Mouse (Mus musculus) embryonic facial prominence, embryonic 15.5 days (tissue): ENCODE measurements around the gene Tmf1. TPM values are rescaled to one million over a fixed set of nuclear protein-coding genes. Genes with fewer than 3 reads are reported as not detected.

Source experiments
- ATAC-seq: fragments of 200-750 bp; cut with Nextera tagmentation; 2 replicates; pipeline ENCODE4 v1.8.0; 2017; ENCODE audit warnings: low read depth, moderate TSS enrichment; ENCODE audit not compliant: insufficient number of reproducible peaks, low FRiP score, low TSS enrichment
- H3K27ac ChIP-seq: fragments of 300-500 bp; sonication (generic); replicated peaks from 2 replicates; pipeline ENCODE4 v1.5.1; 2015; ENCODE audit warnings: mild to moderate bottlenecking, inconsistent platforms
- H3K27me3 ChIP-seq: fragments of 300-500 bp; sonication (generic); 2 replicates; pipeline ENCODE4 v1.6.1; 2015; ENCODE audit warnings: inconsistent platforms
- H3K36me3 ChIP-seq: fragments of 300-500 bp; sonication (generic); 2 replicates; pipeline ENCODE4 v1.6.1; 2015; ENCODE audit warnings: mild to moderate bottlenecking, inconsistent platforms
- H3K4me1 ChIP-seq: fragments of 300-500 bp; sonication (generic); 2 replicates; pipeline ENCODE4 v1.6.1; 2015; ENCODE audit warnings: inconsistent platforms
- H3K4me2 ChIP-seq: fragments of 300-500 bp; sonication (generic); replicated peaks from 2 replicates; pipeline ENCODE4 v1.6.1; 2015; ENCODE audit warnings: mild to moderate bottlenecking, inconsistent platforms
- H3K4me3 ChIP-seq: fragments of 300-500 bp; sonication (generic); replicated peaks from 2 replicates; pipeline ENCODE4 v1.5.1; 2015; ENCODE audit warnings: mild to moderate bottlenecking, inconsistent platforms
- H3K9ac ChIP-seq: fragments of 300-500 bp; sonication (generic); 2 replicates; pipeline ENCODE4 v1.6.1; 2015; ENCODE audit warnings: inconsistent platforms
- H3K9me3 ChIP-seq: fragments of 300-500 bp; sonication (generic); replicated peaks from 2 replicates; pipeline ENCODE4 v1.6.1; 2016; ENCODE audit warnings: inconsistent platforms
- WGBS: fragments of 180-500 bp; shearing (Covaris S2); methylation state at CpG from one replicate; pipeline ENCODE4 v1.1.7; 2015; 5-methylcytosine and 5-hydroxymethylcytosine counted together
- polyA plus RNA-seq: library from polyadenylated mRNA; unstranded; fragments of >200 nt; fragmentation: Nextera tagmentation; extraction: Ambion mirVana; gene quantifications from 2 replicates; pipeline ENCODE4 v1.2.1, GENCODE M21; 2015

The Tmf1 gene
- polyA plus RNA-seq, 1 experiment from 2014 or later: 36.8 TPM

DNA sequence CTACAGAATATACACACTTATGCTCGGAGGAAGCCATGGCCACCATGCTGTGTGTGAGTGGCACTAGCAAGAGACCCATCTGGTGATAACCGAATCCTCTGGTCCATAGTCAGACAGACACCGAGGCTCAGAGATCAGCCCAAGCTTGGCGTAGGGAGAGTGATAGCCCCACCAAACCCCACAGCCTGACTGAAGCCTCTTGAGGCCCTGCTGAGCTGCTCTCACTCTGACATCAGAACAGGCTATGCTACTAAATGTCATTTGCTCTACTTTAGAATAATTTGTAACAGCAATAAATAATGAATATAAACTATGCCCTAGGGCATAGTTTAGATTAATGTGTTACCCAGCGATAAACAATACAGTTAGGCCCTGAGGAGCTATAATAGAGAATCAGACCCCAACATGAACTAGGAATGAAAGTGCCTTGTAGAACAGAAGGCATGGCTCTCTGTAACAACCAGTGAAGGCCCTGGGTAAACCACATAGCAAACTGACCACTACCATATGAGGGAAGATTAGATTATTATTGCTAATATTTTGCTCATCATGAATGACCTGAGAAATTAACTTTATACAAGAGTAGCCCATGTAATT lies 46.1 kb downstream of the Tmf1 start:
- no peak overlapping the region for H3K9ac ChIP-seq
- H3K27ac ChIP-seq: no peak overlapping the region
- H3K27me3 ChIP-seq: no peaks in the 10 kb centered on the region
- WGBS: 85% methylated on average over 5 of the region's 5 CpGs
- no peak overlapping the region for H3K4me3 ChIP-seq
- no peak overlapping the region for H3K4me2 ChIP-seq
- no peaks in the 10 kb centered on the region for H3K9me3 ChIP-seq
- no peaks in the 10 kb centered on the region for H3K4me1 ChIP-seq
- no peak for ATAC-seq
- peaks cover 8% of the 10 kb centered on the region for H3K36me3 ChIP-seq

- no peak for ATAC-seq
Observed at GRCm38 (mm10) chr6:97131808-97132207, 47.1 kb downstream of the Tmf1 start.

DNA sequence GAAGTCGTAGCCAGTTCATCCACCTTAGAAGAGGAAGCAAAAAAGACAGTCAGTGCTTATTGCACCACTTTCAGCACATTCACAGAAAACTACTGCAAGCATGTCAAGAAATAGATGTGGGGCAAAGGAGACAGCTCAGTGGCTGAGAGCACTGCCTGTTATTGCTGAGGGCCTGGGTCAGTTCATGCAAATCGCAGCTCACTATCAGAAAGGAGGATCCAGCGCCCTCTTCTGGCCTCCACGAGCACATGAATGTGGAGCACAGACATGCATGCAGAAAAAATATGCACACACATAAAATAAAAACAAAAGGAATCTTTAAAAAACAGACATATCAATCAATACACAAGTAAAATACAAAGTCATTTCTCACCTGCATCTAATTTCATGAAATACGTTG lies 47.9 kb downstream of the Tmf1 start:
- no peaks in the 10 kb centered on the region for H3K27me3 ChIP-seq
- 69% methylated on average over 5 of the region's 5 CpGs for WGBS

More at GRCm38 (mm10) chr6:97131808-97132207, 47.1 kb downstream of the Tmf1 start:
- WGBS: 58% methylated on average over 4 of the region's 4 CpGs
- H3K36me3 ChIP-seq: peaks cover 8% of the 10 kb centered on the region
- no peak overlapping the region for H3K4me3 ChIP-seq
- H3K27ac ChIP-seq: no peak overlapping the region
- H3K4me2 ChIP-seq: no peak overlapping the region
- no peak overlapping the region for H3K9ac ChIP-seq
- H3K27me3 ChIP-seq: no peaks in the 10 kb centered on the region
- H3K9me3 ChIP-seq: no peaks in the 10 kb centered on the region
- H3K4me1 ChIP-seq: no peaks in the 10 kb centered on the region

DNA sequence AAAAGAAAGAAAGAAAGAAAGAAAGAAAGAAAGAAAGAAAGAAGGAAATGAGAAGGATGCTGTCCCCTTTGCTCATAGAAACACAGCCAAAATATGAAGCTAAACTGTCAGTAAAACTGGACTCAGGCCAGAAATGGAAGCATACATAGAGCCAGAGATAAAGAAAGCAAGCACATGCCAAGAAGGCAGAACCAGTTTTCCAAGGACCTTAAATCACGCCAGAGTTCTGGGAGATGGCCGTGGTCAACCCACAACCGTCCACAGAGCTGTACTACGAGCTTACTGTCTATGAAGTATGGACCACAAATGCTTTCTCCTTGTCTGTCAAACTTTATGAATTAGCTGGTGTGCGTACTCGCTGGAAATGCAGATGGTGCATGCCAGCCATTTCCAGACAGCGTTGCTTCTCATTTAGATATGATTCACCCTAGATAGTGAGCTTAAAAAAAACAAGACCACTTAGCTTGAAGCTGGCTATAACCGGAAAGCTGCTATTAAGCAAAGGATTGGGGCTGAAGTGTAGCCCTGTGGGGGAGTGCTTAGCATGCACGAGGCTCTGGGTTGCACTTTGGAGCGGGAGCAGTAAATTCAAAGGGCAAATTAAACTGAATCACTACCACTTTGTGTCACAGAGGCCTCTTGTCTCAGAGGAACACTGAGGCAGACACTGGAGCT lies 54.4 kb downstream of the Tmf1 start:
- Histone ChIP-seq H3K9ac (no peak overlapping the region), H3K4me3 (no peak overlapping the region), H3K27ac (0 out of 2 replicates have a peak overlapping the region, but pooled peaks have one; percentile 22), H3K4me2 (no peak overlapping the region), H3K36me3 (peaks cover 11% of the 10 kb centered on the region), H3K4me1 (no peaks in the 10 kb centered on the region), H3K27me3 (no peaks in the 10 kb centered on the region), H3K9me3 (no peaks in the 10 kb centered on the region)
- ATAC-seq: no peak
- WGBS: 55% methylated on average over 10 of the region's 10 CpGs

More for the DNA sequence above, 47.9 kb downstream of the Tmf1 start:
- H3K4me2 ChIP-seq: no peak overlapping the region
- H3K9me3 ChIP-seq: no peaks in the 10 kb centered on the region
- H3K27ac ChIP-seq: no peak overlapping the region
- H3K4me1 ChIP-seq: no peaks in the 10 kb centered on the region
- ATAC-seq: no peak
- H3K4me3 ChIP-seq: no peak overlapping the region
- H3K36me3 ChIP-seq: peaks cover 8% of the 10 kb centered on the region
- no peak overlapping the region for H3K9ac ChIP-seq

GRCm38 (mm10) chr6:97120922-97121321 lies 58.0 kb downstream of the Tmf1 start:
- Histone ChIP-seq H3K9ac (no peak overlapping the region), H3K4me2 (no peak overlapping the region), H3K9me3 (no peaks in the 10 kb centered on the region), H3K27me3 (no peaks in the 10 kb centered on the region), H3K4me3 (no peak overlapping the region), H3K36me3 (peaks cover 11% of the 10 kb centered on the region), H3K27ac (no peak overlapping the region), H3K4me1 (no peaks in the 10 kb centered on the region)
- no peak for ATAC-seq
- WGBS: 64% methylated on average over 4 of the region's 4 CpGs

GRCm38 (mm10) chr6:97118327-97118726 lies 60.6 kb downstream of the Tmf1 start:
- Histone ChIP-seq H3K4me3 (no peak overlapping the region), H3K4me2 (no peak overlapping the region), H3K9me3 (no peaks in the 10 kb centered on the region), H3K9ac (no peak overlapping the region), H3K4me1 (no peaks in the 10 kb centered on the region), H3K27me3 (no peaks in the 10 kb centered on the region), H3K36me3 (peaks cover 12% of the 10 kb centered on the region; the same call in 1 of the 2 replicates), H3K27ac (peak overlapping the region; percentile 2; the same call in 1 of the 2 replicates)
- 24% methylated on average over 3 of the region's 3 CpGs for WGBS
- ATAC-seq: no peak

- H3K27ac ChIP-seq: no peak overlapping the region
- no peak overlapping the region for H3K9ac ChIP-seq
- no peak overlapping the region for H3K4me3 ChIP-seq
- peaks cover 21% of the 10 kb centered on the region; the same call in 1 of the 2 replicates for H3K36me3 ChIP-seq
- H3K4me2 ChIP-seq: no peak overlapping the region
- no peaks in the 10 kb centered on the region for H3K27me3 ChIP-seq
- no peaks in the 10 kb centered on the region for H3K9me3 ChIP-seq
- no peaks in the 10 kb centered on the region for H3K4me1 ChIP-seq
- no peak for ATAC-seq
- WGBS: 75% methylated on average over 5 of the region's 5 CpGs
Observed at GRCm38 (mm10) chr6:97116896-97117295, 62.0 kb downstream of the Tmf1 start.

DNA sequence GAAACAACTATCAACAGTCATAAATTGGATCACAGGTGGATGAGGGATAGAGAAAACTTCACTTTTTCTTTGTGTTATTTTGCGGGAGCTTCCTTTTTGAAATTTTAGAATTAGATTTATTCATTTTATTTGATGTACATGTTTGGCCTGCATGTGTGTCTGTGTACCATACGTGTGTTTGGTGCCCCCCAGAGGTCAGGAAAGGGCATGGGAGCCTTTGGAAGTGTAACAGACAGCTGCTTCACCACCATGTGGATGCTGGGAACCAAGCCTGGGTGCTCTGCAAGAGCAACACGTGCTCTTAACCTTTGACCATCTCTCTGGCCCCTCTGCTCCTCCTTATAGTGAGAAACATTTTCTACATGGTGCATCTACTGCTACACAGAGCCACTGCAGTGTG lies 64.1 kb downstream of the Tmf1 start:
- Histone ChIP-seq H3K27me3 (no peaks in the 10 kb centered on the region), H3K9ac (no peak overlapping the region), H3K4me1 (no peaks in the 10 kb centered on the region), H3K4me3 (no peak overlapping the region), H3K27ac (no peak overlapping the region), H3K4me2 (no peak overlapping the region), H3K36me3 (peaks cover 16% of the 10 kb centered on the region; the same call in 1 of the 2 replicates), H3K9me3 (no peaks in the 10 kb centered on the region)
- WGBS: 61% methylated on average over 3 of the region's 3 CpGs
- no peak for ATAC-seq

- Histone ChIP-seq H3K9me3 (no peaks in the 10 kb centered on the region), H3K4me1 (no peaks in the 10 kb centered on the region), H3K9ac (no peak overlapping the region), H3K27ac (no peak overlapping the region), H3K27me3 (no peaks in the 10 kb centered on the region), H3K4me3 (no peak overlapping the region), H3K36me3 (peaks cover 15% of the 10 kb centered on the region; the same call in 1 of the 2 replicates), H3K4me2 (no peak overlapping the region)
- ATAC-seq: no peak
- 60% methylated on average over 8 of the region's 8 CpGs for WGBS
Observed at GRCm38 (mm10) chr6:97112177-97112576, 66.7 kb downstream of the Tmf1 start.

DNA sequence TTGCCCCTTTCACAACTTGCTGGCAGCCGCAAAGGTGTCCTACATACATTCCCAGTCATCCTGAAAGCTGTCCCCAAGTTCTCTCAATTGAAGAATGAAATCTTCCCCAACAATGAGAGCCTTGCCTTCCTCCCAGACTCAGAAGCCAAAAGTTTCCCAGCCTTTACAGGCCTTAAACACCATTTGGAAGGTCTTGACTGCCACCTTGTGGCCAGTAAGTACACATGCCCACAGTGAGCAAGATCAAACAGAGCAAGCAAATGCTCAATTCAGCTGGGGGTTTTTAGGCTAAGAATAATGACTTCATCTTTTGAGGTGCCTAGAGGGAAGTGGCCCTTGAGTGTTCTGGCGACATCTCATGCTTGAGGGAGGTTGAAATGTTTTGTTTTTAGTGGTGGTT lies 72.1 kb downstream of the Tmf1 start:
- WGBS: 17% methylated on average over 2 of the region's 2 CpGs
- Histone ChIP-seq H3K9me3 (no peaks in the 10 kb centered on the region), H3K9ac (no peak overlapping the region), H3K4me1 (0 out of 2 replicates have a peak, but pooled peaks cover 3% of the 10 kb centered on the region), H3K27ac (no peak overlapping the region), H3K4me2 (no peak overlapping the region), H3K27me3 (no peaks in the 10 kb centered on the region), H3K4me3 (no peak overlapping the region), H3K36me3 (no peaks in the 10 kb centered on the region)
- peak; percentile 54; the same call in 1 of the 2 replicates for ATAC-seq

DNA sequence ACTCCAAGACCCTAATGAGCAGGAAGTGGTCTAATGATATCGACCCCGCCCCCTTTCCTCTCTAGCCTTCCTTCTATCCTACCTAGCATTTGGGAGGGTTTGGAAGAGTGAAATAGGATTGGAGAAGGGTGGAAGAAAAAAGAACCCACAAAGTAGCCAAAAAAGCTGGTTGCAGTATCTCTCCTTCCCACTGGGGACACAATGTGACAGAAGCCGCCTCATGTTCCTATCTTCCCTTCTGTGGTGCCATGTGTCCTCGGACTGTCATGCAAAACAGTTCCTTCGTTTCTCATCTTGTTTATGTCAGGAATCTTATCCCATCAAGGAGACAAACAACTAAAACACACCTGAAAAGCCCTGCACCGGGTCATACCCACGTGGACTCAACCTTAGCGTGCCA lies 72.8 kb downstream of the Tmf1 start:
- H3K36me3 ChIP-seq: no peaks in the 10 kb centered on the region
- H3K9ac ChIP-seq: no peak overlapping the region
- no peak overlapping the region for H3K4me3 ChIP-seq
- no peaks in the 10 kb centered on the region for H3K27me3 ChIP-seq
- H3K9me3 ChIP-seq: no peaks in the 10 kb centered on the region
- no peak for ATAC-seq
- H3K4me2 ChIP-seq: no peak overlapping the region
- H3K27ac ChIP-seq: no peak overlapping the region
- 70% methylated on average over 8 of the region's 8 CpGs for WGBS
- peaks cover 7% of the 10 kb centered on the region; the same call in 1 of the 2 replicates for H3K4me1 ChIP-seq
